Mouse (Mus musculus) embryonic facial prominence, embryonic 11.5 days (tissue): ENCODE results near the gene G430095P16Rik. TPM values are rescaled to one million over a fixed set of nuclear protein-coding genes. Genes with fewer than 3 reads are reported as not detected.

Experiments
- ATAC-seq: fragments of 200-750 bp; cut with Nextera tagmentation; replicated peaks from 2 replicates; pipeline ENCODE4 v1.8.0; 2017; ENCODE audit warnings: low read depth; ENCODE audit not compliant: insufficient number of reproducible peaks, low FRiP score, low TSS enrichment
- DNase-seq: peaks from one replicate; pipeline ENCODE4 v3.0.0-alpha.2; 2015; ENCODE audit warnings: low spot score
- H3K27ac ChIP-seq: fragments of 300-500 bp; sonication (generic); replicated peaks from 2 replicates; pipeline ENCODE4 v1.5.1; 2014; ENCODE audit warnings: mild to moderate bottlenecking, low read depth, low read length, control low read depth
- H3K27me3 ChIP-seq: fragments of 300-500 bp; sonication (generic); 2 replicates; pipeline ENCODE4 v1.6.1; 2014; ENCODE audit warnings: mild to moderate bottlenecking, low read length, moderate library complexity, mixed read lengths; ENCODE audit not compliant: control insufficient read depth, insufficient read depth
- H3K36me3 ChIP-seq: fragments of 300-500 bp; sonication (generic); replicated peaks from 2 replicates; pipeline ENCODE4 v1.6.1; 2014; ENCODE audit warnings: low read depth, mild to moderate bottlenecking, low read length, moderate library complexity, mixed read lengths; ENCODE audit not compliant: control insufficient read depth, insufficient read depth
- H3K4me1 ChIP-seq: fragments of 300-500 bp; sonication (generic); 2 replicates; pipeline ENCODE4 v1.6.1; 2014; ENCODE audit warnings: low read length, mixed read lengths; ENCODE audit not compliant: control insufficient read depth, insufficient read depth
- H3K4me2 ChIP-seq: fragments of 300-500 bp; sonication (generic); 2 replicates; pipeline ENCODE4 v1.6.1; 2014; ENCODE audit warnings: low read depth, mild to moderate bottlenecking, control low read depth, low read length, moderate library complexity
- H3K4me3 ChIP-seq: fragments of 300-500 bp; sonication (generic); 2 replicates; pipeline ENCODE4 v1.5.1; 2014; ENCODE audit warnings: low read depth, low read length, control low read depth
- H3K9ac ChIP-seq: fragments of 300-500 bp; sonication (generic); replicated peaks from 2 replicates; pipeline ENCODE4 v1.6.1; 2014; ENCODE audit warnings: mild to moderate bottlenecking, control low read depth, low read length
- H3K9me3 ChIP-seq: fragments of 300-500 bp; sonication (generic); replicated peaks from 2 replicates; pipeline ENCODE4 v1.6.1; 2016; ENCODE audit warnings: mild to moderate bottlenecking, low read length, inconsistent platforms, mixed read lengths; ENCODE audit not compliant: control insufficient read depth
- WGBS: fragments of 180-500 bp; shearing (Covaris S2); extraction: QIAGEN DNeasy Blood & Tissue Kit; methylation state at CpG from one replicate; pipeline ENCODE4 v1.1.7; 2014; 5-methylcytosine and 5-hydroxymethylcytosine counted together
- polyA plus RNA-seq: library from polyadenylated mRNA; unstranded; fragments of >200 nt; fragmentation: Nextera tagmentation; extraction: Ambion mirVana; gene quantifications from 2 replicates; pipeline ENCODE4 v1.2.1, GENCODE M21; 2014

G430095P16Rik gene
- polyA plus RNA-seq, 1 experiment from 2014 or later, result 3.6 TPM

DNA sequence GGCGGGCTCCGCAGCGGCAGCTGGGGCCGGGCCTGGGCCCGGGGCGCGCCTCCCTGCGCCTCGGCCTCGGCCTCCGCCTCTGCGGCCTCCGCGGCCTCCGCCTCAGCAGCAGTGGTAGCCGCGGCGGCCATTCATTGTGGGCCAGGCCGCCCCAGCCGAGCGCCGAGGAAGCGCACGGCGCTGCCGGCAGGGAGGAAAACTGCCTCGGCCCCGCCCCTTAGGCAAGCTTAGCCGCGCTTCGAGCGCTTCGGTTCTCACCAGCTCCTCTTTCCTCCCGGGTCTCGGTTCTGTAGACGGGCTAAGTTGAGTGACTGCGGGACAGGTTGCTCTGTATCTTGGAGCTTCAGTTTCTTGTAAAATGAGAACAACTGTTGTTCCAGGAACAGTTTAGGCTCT, 35.1 kb upstream of the G430095P16Rik start, which contains the start of gene Nacc1:
Gene Nacc1, minus strand, starts transcription at position 158 of the 396 bp plus-strand sequence.
- H3K4me2 ChIP-seq, result peak within 1 kb of the TSS; percentile 79
- no peaks in the 10 kb centered on the region for H3K9me3 ChIP-seq
- H3K4me3 ChIP-seq, result peak within 1 kb of the TSS; percentile 100
- no peaks in the 10 kb centered on the region for H3K36me3 ChIP-seq
- no peaks in the 10 kb centered on the region for H3K27me3 ChIP-seq
- under 1% methylated on average over 22 of the region's 37 CpGs for WGBS
- peak; percentile 54 for ATAC-seq
- H3K27ac ChIP-seq, result peak within 1 kb of the TSS; percentile 98
- peak; percentile 95 for DNase-seq
- peak within 1 kb of the TSS; percentile 100 for H3K9ac ChIP-seq
- peaks cover 3% of the 10 kb centered on the region for H3K4me1 ChIP-seq

GRCm38 (mm10) chr8:84689091-84689915, 33.5 kb upstream of the G430095P16Rik start:
- peak; percentile 77 for ATAC-seq
- peak overlapping the region; percentile 90 for H3K4me2 ChIP-seq
- H3K9me3 ChIP-seq, result no peaks in the 10 kb centered on the region
- peaks cover 3% of the 10 kb centered on the region for H3K4me1 ChIP-seq
- H3K4me3 ChIP-seq, result peak overlapping the region; percentile 86
- no peaks in the 10 kb centered on the region for H3K36me3 ChIP-seq
- DNase-seq, result peak; percentile 92
- H3K27ac ChIP-seq, result peak overlapping the region; percentile 47; the same call in 1 of the 2 replicates
- under 1% methylated on average over 47 of the region's 47 CpGs for WGBS
- peak overlapping the region; percentile 85 for H3K9ac ChIP-seq
- no peaks in the 10 kb centered on the region for H3K27me3 ChIP-seq

DNA sequence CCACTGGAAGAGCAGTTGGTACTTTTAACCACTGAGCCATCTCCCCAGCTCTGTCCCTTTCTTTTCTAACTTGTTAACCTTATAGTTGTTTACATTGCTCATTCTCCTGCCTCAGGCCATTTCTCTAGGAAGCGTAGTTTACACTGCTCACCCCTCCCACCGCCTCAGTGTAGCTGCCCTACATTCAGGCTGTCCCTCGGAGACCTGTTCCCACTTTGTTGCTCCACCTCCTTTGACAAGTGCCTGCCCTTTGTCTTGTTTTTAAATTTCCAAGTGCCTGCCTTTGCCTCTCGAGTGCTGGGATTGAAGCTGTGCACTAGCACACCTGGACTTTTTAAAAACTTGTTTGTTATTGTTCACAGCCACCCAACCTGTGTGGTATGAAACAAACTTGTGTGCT, 29.5 kb upstream of the G430095P16Rik start:
- Histone ChIP-seq H3K4me2 (no peak overlapping the region), H3K27ac (no peak overlapping the region), H3K9me3 (no peaks in the 10 kb centered on the region), H3K4me3 (no peak overlapping the region), H3K4me1 (no peaks in the 10 kb centered on the region), H3K27me3 (no peaks in the 10 kb centered on the region), H3K9ac (no peak overlapping the region), H3K36me3 (no peaks in the 10 kb centered on the region; the same call in 1 of the 2 replicates)
- ATAC-seq (no peak), DNase-seq (no peak)
- 66% methylated on average over 4 of the region's 4 CpGs for WGBS

DNA sequence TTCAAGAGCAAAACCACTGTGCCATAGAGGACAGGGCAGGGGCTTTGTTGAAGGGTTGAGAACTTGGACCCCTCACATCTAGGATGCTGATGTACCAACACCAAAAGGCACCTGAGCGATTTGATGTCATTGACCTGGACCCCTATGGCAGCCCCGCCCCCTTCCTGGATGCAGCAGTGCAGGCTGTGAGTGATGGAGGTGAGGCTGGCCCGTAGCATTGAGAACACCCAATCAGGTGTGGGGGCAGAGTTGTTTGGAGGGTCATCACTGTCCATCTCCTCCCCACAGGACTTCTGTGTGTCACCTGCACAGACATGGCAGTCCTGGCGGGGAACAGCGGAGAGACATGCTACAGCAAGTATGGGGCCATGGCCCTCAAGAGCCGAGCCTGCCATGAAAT, 27.7 kb upstream of the G430095P16Rik start:
- 95% methylated on average over 6 of the region's 6 CpGs for WGBS
- no peaks in the 10 kb centered on the region; the same call in 1 of the 2 replicates for H3K36me3 ChIP-seq
- DNase-seq, result no peak

DNA sequence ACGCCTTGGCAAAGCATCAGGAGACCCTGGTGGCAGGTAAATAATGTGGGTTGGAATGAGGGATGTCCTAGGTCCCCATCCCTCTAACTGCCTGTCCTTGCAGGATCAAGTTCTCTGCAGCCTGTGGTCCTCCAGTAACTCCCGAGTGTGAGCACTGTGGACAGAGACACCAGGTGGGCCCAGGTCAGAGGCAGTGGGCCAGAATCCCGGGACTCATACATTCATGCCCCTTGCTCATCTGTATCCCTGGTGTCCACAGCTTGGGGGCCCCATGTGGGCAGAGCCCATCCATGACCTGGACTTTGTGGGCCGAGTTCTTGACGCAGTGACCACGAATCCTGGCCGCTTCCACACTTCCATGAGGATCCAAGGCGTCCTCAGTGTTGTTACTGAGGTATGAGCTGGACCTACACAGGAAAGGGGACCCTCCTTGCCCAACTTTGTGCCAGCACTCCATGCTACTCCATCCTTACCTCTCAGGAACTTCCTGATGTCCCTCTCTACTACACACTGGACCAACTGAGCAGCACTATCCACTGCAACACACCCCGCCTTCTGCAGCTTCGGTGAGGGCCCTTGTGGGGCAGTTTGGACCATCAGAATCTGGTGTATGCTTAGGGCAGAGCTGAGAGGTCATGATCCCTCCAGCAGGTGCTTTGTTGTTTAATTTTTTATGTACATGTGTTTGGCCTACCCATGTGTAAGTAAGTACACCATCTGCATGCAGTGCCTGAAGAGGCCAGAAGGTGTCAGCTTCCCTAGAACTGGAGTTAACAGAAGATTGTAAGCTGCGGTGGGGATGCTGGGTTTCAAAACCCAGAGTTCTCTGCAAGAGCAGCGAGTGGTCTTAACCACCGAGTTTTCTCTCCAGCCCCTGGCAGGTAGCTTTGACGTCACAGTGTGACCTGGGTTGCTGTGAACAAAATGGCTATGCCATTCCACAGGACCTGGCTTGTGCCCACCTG, 25.4 kb upstream of the G430095P16Rik start:
- H3K36me3 ChIP-seq, result no peaks in the 10 kb centered on the region; the same call in 1 of the 2 replicates
- ATAC-seq, result no peak
- no peak overlapping the region for H3K27ac ChIP-seq
- H3K4me2 ChIP-seq, result no peak overlapping the region
- peaks cover 13% of the 10 kb centered on the region for H3K27me3 ChIP-seq
- DNase-seq, result peak; percentile 63
- H3K9me3 ChIP-seq, result no peaks in the 10 kb centered on the region
- no peak overlapping the region for H3K4me3 ChIP-seq
- peaks cover 2% of the 10 kb centered on the region; the same call in 1 of the 2 replicates for H3K4me1 ChIP-seq
- H3K9ac ChIP-seq, result no peak overlapping the region
- WGBS, result 89% methylated on average over 14 of the region's 14 CpGs

More for the DNA sequence above, 27.7 kb upstream of the G430095P16Rik start:
- H3K4me2 ChIP-seq, result no peak overlapping the region
- ATAC-seq, result no peak
- H3K9ac ChIP-seq, result no peak overlapping the region
- no peaks in the 10 kb centered on the region for H3K27me3 ChIP-seq
- H3K4me3 ChIP-seq, result no peak overlapping the region
- no peaks in the 10 kb centered on the region for H3K9me3 ChIP-seq
- H3K4me1 ChIP-seq, result no peaks in the 10 kb centered on the region; the same call in 1 of the 2 replicates
- no peak overlapping the region for H3K27ac ChIP-seq

- ATAC-seq, result no peak
- H3K36me3 ChIP-seq, result no peaks in the 10 kb centered on the region; the same call in 1 of the 2 replicates
These were observed 24.5 kb upstream of the G430095P16Rik start for GRCm38 (mm10) chr8:84698288-84698687.

GRCm38 (mm10) chr8:84698929-84699401, 23.8 kb upstream of the G430095P16Rik start:
- whole genome bisulfite sequencing, result 90% methylated on average over 9 of the region's 9 CpGs
- H3K4me2 ChIP-seq, result no peak overlapping the region

More at GRCm38 (mm10) chr8:84698288-84698687, 24.5 kb upstream of the G430095P16Rik start:
- Histone ChIP-seq H3K4me2 (no peak overlapping the region), H3K9ac (no peak overlapping the region), H3K27me3 (peaks cover 22% of the 10 kb centered on the region), H3K27ac (no peak overlapping the region), H3K9me3 (no peaks in the 10 kb centered on the region), H3K4me3 (no peak overlapping the region), H3K4me1 (peaks cover 2% of the 10 kb centered on the region; the same call in 1 of the 2 replicates)
- no peak for DNase-seq
- 87% methylated on average over 5 of the region's 5 CpGs for WGBS

More at GRCm38 (mm10) chr8:84698929-84699401, 23.8 kb upstream of the G430095P16Rik start:
- Histone ChIP-seq H3K9me3 (no peaks in the 10 kb centered on the region), H3K27ac (no peak overlapping the region), H3K4me1 (peaks cover 2% of the 10 kb centered on the region; the same call in 1 of the 2 replicates), H3K36me3 (no peaks in the 10 kb centered on the region; the same call in 1 of the 2 replicates), H3K27me3 (peaks cover 28% of the 10 kb centered on the region), H3K9ac (no peak overlapping the region), H3K4me3 (no peak overlapping the region)
- ATAC-seq (no peak), DNase-seq (no peak)
